Mouse (Mus musculus): ENCODE measurements around the gene Hspe1. TPM values are rescaled to one million over a fixed set of nuclear protein-coding genes. Genes with fewer than 3 reads are reported as not detected.
"Not testable (repeated sequence)": the region's sequence is repeated elsewhere in the genome, so short reads cannot be mapped to it uniquely, and the experiment has no call there.

Hspe1 gene
- polyA plus RNA-seq (2012; rRNA removed): 149 and 170 TPM in 2 replicates

DNA sequence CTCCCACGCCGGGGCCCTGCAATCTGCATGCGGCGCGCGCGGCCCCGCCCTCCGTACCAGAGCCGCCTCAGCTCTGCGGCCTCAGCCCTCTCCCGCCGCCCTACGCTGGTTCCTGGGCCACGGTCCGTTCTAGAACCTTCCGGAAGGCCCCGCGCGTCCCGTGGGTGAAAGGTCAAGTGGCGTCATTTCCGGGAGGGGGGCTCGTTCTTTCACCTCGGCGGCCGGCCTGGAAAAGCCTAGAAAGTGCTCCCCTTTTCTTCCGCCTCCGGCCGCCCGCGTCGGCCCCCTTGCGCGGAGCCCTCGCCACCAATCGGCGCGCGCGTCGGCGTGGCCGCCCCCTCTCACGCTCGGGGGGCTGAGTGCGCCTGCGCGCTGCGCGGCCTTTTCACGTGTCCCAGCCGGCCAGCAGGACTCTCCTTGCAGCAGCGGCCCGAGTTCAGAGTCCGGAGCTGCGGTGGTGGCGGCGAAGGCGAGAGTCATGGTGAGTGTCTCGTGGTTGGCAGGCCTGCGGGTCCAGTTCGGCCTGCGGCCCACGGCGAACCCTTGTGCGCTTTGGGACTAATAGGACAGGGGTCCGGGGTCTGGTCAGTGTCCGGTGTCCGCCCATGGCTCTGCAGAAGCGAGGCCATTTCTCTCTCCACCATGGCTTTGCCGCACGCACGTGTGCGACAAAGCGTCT is at the start of gene Hspe1, which contains the start of gene Hspd1:
TSS of gene Hspe1 (plus strand) at position 201 of the 679 bp plus-strand sequence.
TSS of gene Hspd1 (minus strand) at position 312 of the 679 bp plus-strand sequence.
- peak; percentile 99 for DNase-seq (ENCODE audit: low spot score)

GRCm38 (mm10) chr1:55039944-55040343 is 48.0 kb upstream of the Hspe1 start:
- DNase-seq (ENCODE audit: low spot score): no peak

- no peak for DNase-seq (ENCODE audit: low spot score)
Measured at GRCm38 (mm10) chr1:55041691-55042090, 46.2 kb upstream of the Hspe1 start.

- DNase-seq (ENCODE audit: low spot score): no peak
Measured at GRCm38 (mm10) chr1:55042246-55042645, 45.7 kb upstream of the Hspe1 start.

DNA sequence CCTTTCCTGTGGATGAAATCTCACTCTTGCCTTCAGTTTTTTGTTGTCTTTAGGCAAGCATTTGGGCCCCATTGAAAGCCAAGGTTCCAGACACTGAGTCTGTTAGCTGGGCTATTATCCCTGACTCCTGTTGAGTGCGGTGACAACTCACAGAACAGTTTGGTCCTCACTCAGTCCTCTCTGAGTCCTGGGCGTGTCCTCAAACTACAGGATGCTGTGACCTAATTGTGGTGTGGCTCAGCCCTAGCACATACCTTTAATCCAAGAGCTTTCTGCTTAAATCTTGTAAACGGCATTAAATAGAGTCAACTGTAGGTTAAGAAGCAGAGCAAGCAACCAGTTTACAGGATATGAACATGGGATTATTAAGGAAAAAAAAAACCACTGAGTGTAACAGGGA is 44.8 kb upstream of the Hspe1 start:
- DNase-seq (ENCODE audit: low spot score): no peak

DNA sequence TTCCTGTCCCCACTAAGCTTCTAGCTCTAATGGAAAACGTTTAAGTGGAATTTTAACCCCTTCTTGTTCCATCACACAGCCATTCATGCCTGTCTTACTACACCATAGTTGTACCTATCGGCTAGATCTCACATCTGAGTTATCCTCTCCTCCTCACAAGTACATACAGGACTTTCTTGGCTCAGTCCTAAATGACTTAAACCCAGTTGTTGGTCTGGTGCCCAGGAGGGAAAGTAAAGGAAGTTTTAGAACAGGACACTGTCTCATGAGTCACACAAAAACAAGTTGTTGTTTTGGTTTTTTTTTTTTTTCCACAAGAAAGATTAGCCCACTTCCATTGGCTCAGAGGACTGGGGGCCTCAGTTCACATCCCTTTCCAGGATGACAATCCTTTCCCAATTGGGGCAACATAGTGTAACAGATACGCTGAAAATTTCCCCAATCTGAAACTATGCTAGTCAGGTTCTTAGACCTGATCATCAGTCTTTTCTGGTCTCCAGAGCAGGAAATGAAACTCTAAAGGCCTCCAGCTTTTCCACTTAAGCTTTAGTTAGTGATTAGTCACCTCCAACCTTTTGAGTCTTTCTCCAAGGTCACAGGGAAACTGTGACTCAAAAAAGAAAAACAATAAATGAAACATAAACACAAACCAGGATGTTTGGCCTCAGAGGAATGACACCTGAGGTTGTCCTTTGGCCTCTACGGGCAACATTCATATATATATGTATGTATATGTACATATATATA is 38.9 kb upstream of the Hspe1 start:
- DNase-seq (ENCODE audit: low spot score): no peak

- DNase-seq (ENCODE audit: low spot score): no peak
Measured at GRCm38 (mm10) chr1:55051671-55052070, 36.3 kb upstream of the Hspe1 start.

GRCm38 (mm10) chr1:55052355-55052953 is 35.5 kb upstream of the Hspe1 start, which contains the start of gene Coq10b:
Coq10b (plus strand) TSS chr1:55052770.
- peak; percentile 98 for DNase-seq (ENCODE audit: low spot score)

- DNase-seq (ENCODE audit: low spot score): no peak
Measured at GRCm38 (mm10) chr1:55053005-55053404, 34.9 kb upstream of the Hspe1 start.

DNA sequence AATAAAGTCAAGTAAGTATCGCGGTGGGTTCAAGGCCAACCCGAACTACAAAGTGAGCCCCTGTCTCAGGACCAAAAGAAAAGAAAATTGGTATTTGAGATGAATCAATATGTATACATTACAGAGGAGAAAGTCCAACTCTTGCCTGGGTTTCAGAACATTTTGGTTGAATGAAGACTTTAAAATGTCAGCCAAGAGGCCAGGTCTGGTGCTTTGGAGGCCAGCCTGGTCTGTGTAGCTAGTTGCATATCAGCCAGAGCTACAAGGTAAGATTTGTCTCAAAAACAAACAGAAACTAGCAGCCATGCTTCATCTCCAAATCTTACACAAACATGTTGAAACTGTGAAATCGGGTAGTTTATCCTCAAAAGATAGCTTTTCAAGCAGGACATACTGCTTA is 34.3 kb upstream of the Hspe1 start:
- DNase-seq (ENCODE audit: low spot score): no peak

DNA sequence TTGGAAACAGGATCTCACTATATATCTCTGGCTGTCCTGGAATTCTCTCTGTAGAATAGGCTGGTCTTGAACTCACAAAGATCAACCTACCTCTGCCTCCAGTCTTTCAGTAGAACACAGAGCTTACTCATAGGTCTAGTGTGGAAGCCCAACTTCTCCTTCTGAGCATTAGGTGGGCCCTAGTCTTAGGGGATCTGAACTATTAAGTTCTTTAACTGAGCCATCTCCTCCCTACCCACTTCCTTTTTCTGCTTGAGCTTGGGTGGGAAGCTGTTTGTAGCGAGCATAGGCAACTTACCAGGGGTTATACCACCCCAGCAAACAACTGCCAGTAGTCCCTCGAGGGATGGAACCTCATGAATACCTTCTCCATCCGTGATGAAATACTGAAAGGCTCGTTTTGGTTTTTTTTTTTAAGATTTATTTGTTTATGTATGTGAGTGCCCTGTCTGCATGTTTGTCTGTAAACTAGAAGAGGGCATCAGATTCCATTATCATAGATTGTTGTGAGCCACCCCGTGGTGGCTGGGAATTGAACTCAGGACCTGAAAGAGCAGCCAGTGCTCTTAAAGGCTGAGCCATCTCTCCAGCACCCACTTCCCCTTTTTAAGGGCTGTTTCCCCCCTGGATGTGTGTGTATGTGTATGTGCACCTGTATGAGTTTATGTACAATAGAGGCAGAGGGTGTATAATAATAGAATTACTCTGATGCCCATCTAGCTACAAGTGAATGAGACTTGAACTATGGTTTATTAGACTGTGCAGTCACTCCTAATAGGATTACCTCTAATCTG is 32.4 kb upstream of the Hspe1 start:
- no peak for DNase-seq (ENCODE audit: low spot score)

DNA sequence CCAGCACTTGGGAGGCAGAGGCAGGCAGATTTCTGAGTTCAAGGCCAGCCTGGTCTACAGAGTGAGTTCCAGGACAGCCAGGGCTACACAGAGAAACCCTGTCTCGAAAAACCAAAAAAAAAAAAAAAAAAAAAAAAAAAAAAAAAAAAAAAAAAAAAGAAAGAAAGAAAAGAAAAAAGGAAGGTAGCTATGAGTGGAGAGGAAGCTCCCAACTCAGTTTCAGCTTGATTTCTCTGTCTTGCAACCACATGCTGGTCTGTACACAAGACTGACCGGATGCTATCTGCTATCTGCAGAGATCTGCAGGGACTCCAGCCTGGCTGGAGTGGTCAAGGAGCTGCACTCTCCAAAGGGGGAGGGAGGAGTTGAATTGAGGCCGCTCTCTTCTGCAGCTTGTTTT is 29.5 kb upstream of the Hspe1 start:
- not testable (repeated sequence) for DNase-seq (ENCODE audit: low spot score)

- DNase-seq (ENCODE audit: low spot score): no peak
Measured at GRCm38 (mm10) chr1:55061099-55061498, 26.8 kb upstream of the Hspe1 start.

DNA sequence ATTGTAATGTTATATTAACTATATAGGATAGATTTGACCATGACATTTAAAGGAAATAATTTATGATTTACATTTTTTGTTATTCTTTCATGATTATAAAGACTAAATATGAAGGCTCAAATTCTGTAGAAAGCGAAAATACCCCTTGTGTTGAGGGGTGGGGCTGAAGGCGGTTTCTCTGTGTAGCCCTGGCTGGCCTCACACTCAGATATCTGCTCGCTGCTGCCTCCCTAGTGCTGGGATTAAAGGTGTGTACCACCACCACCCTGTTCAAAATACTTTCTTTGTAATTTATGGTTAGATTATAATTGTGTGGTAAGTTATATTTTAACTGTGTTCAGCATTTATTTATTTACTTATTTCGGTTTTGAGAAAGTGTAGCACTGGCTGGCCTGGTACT is 26.2 kb upstream of the Hspe1 start:
- DNase-seq (ENCODE audit: low spot score): no peak

DNA sequence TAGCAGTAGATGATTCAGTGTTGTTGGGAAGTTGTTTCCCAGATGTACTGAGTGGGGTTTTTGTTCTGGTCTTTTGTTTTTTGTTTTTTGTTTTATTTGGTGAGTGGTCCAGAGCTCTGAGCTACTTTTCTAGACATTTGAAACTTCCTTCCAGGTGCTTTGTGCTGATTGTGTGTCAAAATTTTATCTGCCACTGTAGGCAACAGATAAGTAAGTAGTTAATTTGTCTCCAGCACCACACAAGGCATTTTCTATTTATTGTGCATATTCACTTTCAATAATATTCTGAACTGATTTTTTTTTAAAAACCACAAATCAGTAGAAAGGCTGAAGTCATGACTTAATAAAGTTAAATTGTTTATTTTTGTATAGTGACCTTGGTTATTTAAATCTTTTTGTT is 15.6 kb upstream of the Hspe1 start:
- not testable (repeated sequence) for DNase-seq (ENCODE audit: low spot score)

GRCm38 (mm10) chr1:55074757-55075156 is 13.2 kb upstream of the Hspe1 start:
- no peak for DNase-seq (ENCODE audit: low spot score)

DNA sequence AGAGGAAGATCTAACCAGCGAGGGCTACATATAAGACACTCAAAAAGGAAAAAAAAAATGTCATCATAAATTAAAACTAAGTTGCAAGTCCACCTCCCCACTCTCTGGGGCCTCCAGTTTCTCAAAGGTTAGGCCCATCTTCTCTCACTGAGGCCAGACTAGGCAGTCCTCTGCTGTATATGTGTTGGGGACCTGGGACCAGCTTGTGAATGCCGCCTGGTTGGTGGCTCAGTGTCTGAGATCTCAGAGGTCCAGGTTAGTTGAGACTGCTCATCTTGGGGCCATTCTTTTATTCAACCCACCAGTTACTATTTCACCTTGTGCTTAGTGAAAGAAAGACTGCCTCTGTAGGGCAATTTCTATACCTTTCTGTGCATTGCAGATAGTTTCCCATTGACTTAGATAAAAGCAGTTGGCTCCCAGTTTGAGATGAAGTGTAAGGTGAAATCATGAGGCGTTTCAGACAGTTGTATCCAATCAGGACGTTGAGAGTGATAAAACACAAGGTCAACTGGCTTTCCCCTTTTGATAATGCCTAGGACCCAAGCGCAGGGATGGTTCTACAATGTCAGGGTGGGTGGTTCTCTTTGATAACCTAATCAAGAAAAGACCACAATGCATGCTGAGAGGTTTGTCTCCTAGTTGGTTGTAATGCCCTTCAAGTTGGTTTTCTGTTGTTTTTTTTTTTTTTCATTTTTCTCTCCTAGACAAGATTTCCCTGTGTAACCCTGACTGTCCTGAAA is 12.1 kb upstream of the Hspe1 start:
- DNase-seq (ENCODE audit: low spot score): no peak

DNA sequence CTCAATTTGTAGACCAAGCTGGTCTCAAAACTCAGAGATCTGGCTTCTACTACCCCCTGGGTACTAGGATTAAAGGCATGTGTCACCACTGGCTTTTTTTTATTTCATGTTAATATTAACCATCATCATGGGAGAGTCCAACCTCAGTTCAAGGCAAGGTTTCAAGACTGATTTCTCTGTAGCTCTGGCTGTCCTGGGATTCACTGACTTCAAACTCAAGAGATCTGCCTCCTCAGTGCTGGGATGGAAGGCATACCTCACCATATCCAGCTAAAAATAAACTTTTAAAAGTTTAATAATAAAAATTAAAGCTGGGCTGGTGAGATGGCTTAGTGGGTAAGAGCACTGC is 11.6 kb upstream of the Hspe1 start:
- no peak for DNase-seq (ENCODE audit: low spot score)

DNA sequence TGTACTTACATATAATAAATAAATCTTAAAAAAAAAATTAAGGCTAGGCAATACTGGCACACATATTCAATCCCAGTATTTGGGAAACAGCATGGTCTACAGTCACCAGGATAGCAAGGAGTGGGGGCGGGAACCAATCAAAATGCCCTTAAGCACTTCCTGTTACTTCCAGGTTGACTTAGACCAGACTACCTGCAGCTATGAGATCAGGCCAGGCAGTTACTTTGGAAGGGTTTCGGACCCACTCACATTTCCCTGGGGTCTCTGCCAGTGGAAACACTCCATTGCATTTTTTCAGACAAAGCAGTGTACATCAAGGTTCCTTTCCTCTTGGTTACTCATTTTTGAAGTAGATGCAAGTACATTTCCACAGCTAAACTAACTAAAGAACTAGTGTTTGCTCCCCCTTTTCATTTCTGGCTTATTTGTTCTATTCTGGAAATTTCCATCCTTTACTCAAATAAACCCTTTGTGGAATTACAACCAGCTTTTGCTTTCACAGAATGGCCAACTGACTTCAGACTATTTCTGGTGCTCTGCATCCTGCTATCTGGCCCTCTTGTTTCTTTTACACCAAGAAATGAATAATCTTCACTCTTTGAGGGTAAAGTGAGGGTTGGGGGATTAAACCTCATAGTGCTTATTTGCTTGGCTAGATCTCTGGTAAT is 10.9 kb upstream of the Hspe1 start:
- DNase-seq (ENCODE audit: low spot score): no peak

- no peak for DNase-seq (ENCODE audit: low spot score)
Measured at GRCm38 (mm10) chr1:55079677-55080076, 8.3 kb upstream of the Hspe1 start.

- DNase-seq (ENCODE audit: low spot score): no peak
Measured at GRCm38 (mm10) chr1:55082106-55082505, 5.8 kb upstream of the Hspe1 start.

Data from urinary bladder, adult 2 months (tissue).